Mouse (Mus musculus) kidney, adult 2 months (tissue): ENCODE data around the gene Rasgrp2. TPM values are rescaled to one million over a fixed set of nuclear protein-coding genes. Genes with fewer than 3 reads are reported as not detected.

Experiments used
- DNase-seq: peaks from one replicate; pipeline ENCODE4 v3.0.0; 2021
- H3K27ac ChIP-seq: fragments of 200-500 bp; 2 replicates; pipeline ENCODE4 v1.5.1; 2012; ENCODE audit warnings: low read depth, low read length, control low read depth, inconsistent platforms; ENCODE audit not compliant: insufficient read depth
- H3K27me3 ChIP-seq: fragments of 200-500 bp; replicated peaks from 2 replicates; pipeline ENCODE4 v1.6.1; 2012; ENCODE audit warnings: mild to moderate bottlenecking, moderate library complexity, low read length, inconsistent platforms; ENCODE audit not compliant: control insufficient read depth, insufficient read depth
- H3K36me3 ChIP-seq: fragments of 200-500 bp; 2 replicates; pipeline ENCODE4 v1.6.1; 2012; ENCODE audit warnings: mild to moderate bottlenecking, moderate library complexity, low read length, inconsistent platforms; ENCODE audit not compliant: control insufficient read depth, insufficient read depth
- H3K4me1 ChIP-seq: fragments of 200-500 bp; 2 replicates; pipeline ENCODE4 v1.6.1; 2011; ENCODE audit warnings: low read length; ENCODE audit not compliant: control insufficient read depth, insufficient read depth
- H3K4me3 ChIP-seq: fragments of 200-500 bp; 2 replicates; pipeline ENCODE4 v1.5.1; 2011; ENCODE audit warnings: mild to moderate bottlenecking, low read depth, low read length, control low read depth; ENCODE audit not compliant: insufficient read depth
- CTCF ChIP-seq: fragments of 200-500 bp; conservative IDR thresholded peaks from 2 replicates; pipeline ENCODE4 v1.5.1; 2011; ENCODE audit warnings: low read depth, mild to moderate bottlenecking, control low read depth, low read length, moderate library complexity, mixed read lengths; ENCODE audit not compliant: insufficient read depth, insufficient read length
- POLR2A ChIP-seq: fragments of 200-500 bp; IDR thresholded peaks from one replicate; pipeline ENCODE4 v1.6.1; 2011; ENCODE audit warnings: low read depth, low read length, control low read depth
- WGBS: fragments of 180-500 bp; shearing (Covaris S2); methylation state at CpG from one replicate; pipeline ENCODE4 v1.1.7; 2018; 5-methylcytosine and 5-hydroxymethylcytosine counted together
- polyA plus RNA-seq: library from polyadenylated mRNA; depleted of rRNA; stranded (reverse); fragments of >200 nt; gene quantifications from 2 replicates; pipeline ENCODE4 v1.2.3, GENCODE M21; 2012

The Rasgrp2 gene
- polyA plus RNA-seq, 1 experiment: 90.0 TPM

GRCm38 (mm10) chr19:6409176-6409575 is 10.0 kb downstream of the Rasgrp2 start:
- H3K27ac ChIP-seq: no peak overlapping the region
- H3K4me3 ChIP-seq: no peak overlapping the region
- WGBS: 77% methylated on average over 5 of the region's 5 CpGs
- TF ChIP-seq POLR2A (no peak), CTCF (no peak)
- DNase-seq: no peak
- H3K27me3 ChIP-seq: no peaks in the 10 kb centered on the region
- no peaks in the 10 kb centered on the region for H3K36me3 ChIP-seq
- H3K4me1 ChIP-seq: no peaks in the 10 kb centered on the region

GRCm38 (mm10) chr19:6409936-6410335 is 10.8 kb downstream of the Rasgrp2 start:
- DNase-seq: no peak
- H3K36me3 ChIP-seq: no peaks in the 10 kb centered on the region
- H3K4me3 ChIP-seq: no peak overlapping the region
- H3K27me3 ChIP-seq: no peaks in the 10 kb centered on the region
- TF ChIP-seq CTCF: no peak
- no peak for TF ChIP-seq POLR2A
- no peaks in the 10 kb centered on the region for H3K4me1 ChIP-seq
- no peak overlapping the region for H3K27ac ChIP-seq
- whole genome bisulfite sequencing: 81% methylated on average over 5 of the region's 5 CpGs

- no peak for DNase-seq
- H3K27ac ChIP-seq: no peak overlapping the region
- no peaks in the 10 kb centered on the region for H3K27me3 ChIP-seq
- H3K4me1 ChIP-seq: no peaks in the 10 kb centered on the region
- TF ChIP-seq POLR2A: no peak
- TF ChIP-seq CTCF: no peak
- 39% methylated on average over 14 of the region's 14 CpGs for WGBS
- H3K4me3 ChIP-seq: no peak overlapping the region
- no peaks in the 10 kb centered on the region for H3K36me3 ChIP-seq
Observed at GRCm38 (mm10) chr19:6412798-6413197, 13.7 kb downstream of the Rasgrp2 start.

GRCm38 (mm10) chr19:6415454-6415853 is 16.3 kb downstream of the Rasgrp2 start:
- no peak overlapping the region for H3K27ac ChIP-seq
- TF ChIP-seq CTCF (0 out of 2 replicates have a peak, but pooled peaks have one; percentile 3), POLR2A (no peak)
- no peaks in the 10 kb centered on the region for H3K36me3 ChIP-seq
- DNase-seq: peak; percentile 56
- no peaks in the 10 kb centered on the region for H3K27me3 ChIP-seq
- no peaks in the 10 kb centered on the region for H3K4me1 ChIP-seq
- WGBS: 58% methylated on average over 6 of the region's 6 CpGs
- no peak overlapping the region for H3K4me3 ChIP-seq

GRCm38 (mm10) chr19:6416124-6416770 is 17.1 kb downstream of the Rasgrp2 start:
- no peak overlapping the region for H3K27ac ChIP-seq
- H3K27me3 ChIP-seq: no peaks in the 10 kb centered on the region
- no peak for TF ChIP-seq CTCF
- no peaks in the 10 kb centered on the region for H3K36me3 ChIP-seq
- DNase-seq: no peak
- WGBS: 48% methylated on average over 9 of the region's 9 CpGs
- H3K4me1 ChIP-seq: no peaks in the 10 kb centered on the region
- no peak overlapping the region for H3K4me3 ChIP-seq

- Histone ChIP-seq H3K36me3 (no peaks in the 10 kb centered on the region), H3K27me3 (no peaks in the 10 kb centered on the region), H3K4me3 (no peak overlapping the region), H3K4me1 (no peaks in the 10 kb centered on the region), H3K27ac (no peak overlapping the region)
- DNase-seq: no peak
- 58% methylated on average over 12 of the region's 12 CpGs for WGBS
- TF ChIP-seq POLR2A (no peak), CTCF (no peak)
Observed at GRCm38 (mm10) chr19:6416894-6417761, 18.0 kb downstream of the Rasgrp2 start.

- Histone ChIP-seq H3K4me1 (no peaks in the 10 kb centered on the region), H3K36me3 (no peaks in the 10 kb centered on the region), H3K4me3 (peak within 1 kb of the TSS; percentile 47), H3K27me3 (no peaks in the 10 kb centered on the region), H3K27ac (no peak within 1 kb of the TSS)
- WGBS: 1% methylated on average over 43 of the region's 46 CpGs
- TF ChIP-seq CTCF (peak; percentile 66), POLR2A (no peak)
- peak; percentile 85 for DNase-seq
Observed at GRCm38 (mm10) chr19:6418233-6418879, 19.2 kb downstream of the Rasgrp2 start, which contains the start of gene Nrxn2. Nrxn2 (plus strand) TSS chr19:6418731.
